Mouse (Mus musculus) hindbrain, embryonic 16.5 days (tissue): ENCODE measurements around the gene Iqcf4. TPM values are rescaled to one million over a fixed set of nuclear protein-coding genes. Genes with fewer than 3 reads are reported as not detected.

Experiments
- ATAC-seq: fragments of 200-750 bp; cut with Nextera tagmentation; 2 replicates; pipeline ENCODE4 v1.8.0; 2017; ENCODE audit warnings: moderate TSS enrichment, moderate library complexity
- H3K27ac ChIP-seq: fragments of 300-500 bp; sonication (generic); 2 replicates; pipeline ENCODE4 v1.5.1; 2014; ENCODE audit warnings: low read depth, mild to moderate bottlenecking, control low read depth, low read length, moderate library complexity
- H3K27me3 ChIP-seq: fragments of 300-500 bp; sonication (generic); replicated peaks from 2 replicates; pipeline ENCODE4 v1.6.1; 2014; ENCODE audit warnings: low read length; ENCODE audit not compliant: control insufficient read depth, insufficient read depth
- H3K36me3 ChIP-seq: fragments of 300-500 bp; sonication (generic); 2 replicates; pipeline ENCODE4 v1.6.1; 2014; ENCODE audit warnings: mild to moderate bottlenecking, low read length, moderate library complexity, mixed read lengths; ENCODE audit not compliant: control insufficient read depth, insufficient read depth
- H3K4me1 ChIP-seq: fragments of 300-500 bp; sonication (generic); 2 replicates; pipeline ENCODE4 v1.6.1; 2014; ENCODE audit warnings: low read depth, low read length; ENCODE audit not compliant: control insufficient read depth, insufficient read depth
- H3K4me2 ChIP-seq: fragments of 300-500 bp; sonication (generic); 2 replicates; pipeline ENCODE4 v1.6.1; 2014; ENCODE audit warnings: mild to moderate bottlenecking, low read length, control low read depth, moderate library complexity
- H3K4me3 ChIP-seq: fragments of 300-500 bp; sonication (generic); 2 replicates; pipeline ENCODE4 v1.5.1; 2014; ENCODE audit warnings: mild to moderate bottlenecking, low read length, control low read depth, moderate library complexity
- H3K9ac ChIP-seq: fragments of 300-500 bp; sonication (generic); 2 replicates; pipeline ENCODE4 v1.6.1; 2014; ENCODE audit warnings: low read depth, mild to moderate bottlenecking, control low read depth, low read length, moderate library complexity
- H3K9me3 ChIP-seq: fragments of 300-500 bp; sonication (generic); 2 replicates; pipeline ENCODE4 v1.6.1; 2014; ENCODE audit warnings: mild to moderate bottlenecking, low read length, moderate library complexity; ENCODE audit not compliant: control insufficient read depth
- WGBS: fragments of 180-500 bp; shearing (Covaris S2); extraction: QIAGEN DNeasy Blood & Tissue Kit; methylation state at CpG from one replicate; pipeline ENCODE4 v1.1.7; 2014; 5-methylcytosine and 5-hydroxymethylcytosine counted together
- polyA plus RNA-seq: library from polyadenylated mRNA; unstranded; fragments of >200 nt; fragmentation: Nextera tagmentation; extraction: Ambion mirVana; gene quantifications from 2 replicates; pipeline ENCODE4 v1.2.1, GENCODE M21; 2015

Gene Iqcf4
- polyA plus RNA-seq, 1 experiment from 2014 or later, result not detected

GRCm38 (mm10) chr9:106592158-106592557 lies 21.4 kb upstream of the Iqcf4 start:
- no peak for ATAC-seq
- Histone ChIP-seq H3K9ac (no peak overlapping the region), H3K4me1 (no peaks in the 10 kb centered on the region), H3K36me3 (no peaks in the 10 kb centered on the region), H3K4me3 (no peak overlapping the region), H3K27me3 (no peaks in the 10 kb centered on the region), H3K4me2 (no peak overlapping the region), H3K27ac (no peak overlapping the region), H3K9me3 (no peaks in the 10 kb centered on the region)
- WGBS, result 92% methylated on average over 5 of the region's 5 CpGs

- ATAC-seq, result no peak
Observed at GRCm38 (mm10) chr9:106582552-106582951, 11.8 kb upstream of the Iqcf4 start.

GRCm38 (mm10) chr9:106580016-106580415 lies 9.2 kb upstream of the Iqcf4 start:
- Histone ChIP-seq H3K27me3 (no peaks in the 10 kb centered on the region), H3K9me3 (no peaks in the 10 kb centered on the region), H3K9ac (no peak overlapping the region), H3K36me3 (no peaks in the 10 kb centered on the region), H3K4me2 (no peak overlapping the region), H3K27ac (no peak overlapping the region), H3K4me3 (no peak overlapping the region), H3K4me1 (no peaks in the 10 kb centered on the region)
- ATAC-seq, result no peak
- WGBS, result 84% methylated on average over 7 of the region's 7 CpGs

More at GRCm38 (mm10) chr9:106582552-106582951, 11.8 kb upstream of the Iqcf4 start:
- H3K9ac ChIP-seq, result no peak overlapping the region
- no peak overlapping the region for H3K4me2 ChIP-seq
- 74% methylated on average over 1 of the region's 1 CpGs for WGBS
- H3K36me3 ChIP-seq, result no peaks in the 10 kb centered on the region
- H3K4me1 ChIP-seq, result no peaks in the 10 kb centered on the region
- H3K9me3 ChIP-seq, result no peaks in the 10 kb centered on the region
- no peaks in the 10 kb centered on the region for H3K27me3 ChIP-seq
- no peak overlapping the region for H3K4me3 ChIP-seq
- H3K27ac ChIP-seq, result no peak overlapping the region

GRCm38 (mm10) chr9:106576112-106576511 lies 5.3 kb upstream of the Iqcf4 start:
- Histone ChIP-seq H3K4me3 (no peak overlapping the region), H3K4me1 (no peaks in the 10 kb centered on the region)
- 87% methylated on average over 2 of the region's 2 CpGs for WGBS

GRCm38 (mm10) chr9:106573366-106573765 lies 2.6 kb upstream of the Iqcf4 start:
- Histone ChIP-seq H3K4me1 (no peaks in the 10 kb centered on the region), H3K4me3 (no peak overlapping the region), H3K36me3 (no peaks in the 10 kb centered on the region), H3K27me3 (no peaks in the 10 kb centered on the region), H3K9ac (no peak overlapping the region), H3K27ac (no peak overlapping the region), H3K4me2 (no peak overlapping the region), H3K9me3 (no peaks in the 10 kb centered on the region)
- no peak for ATAC-seq
- 91% methylated on average over 5 of the region's 5 CpGs for WGBS

More at GRCm38 (mm10) chr9:106576112-106576511, 5.3 kb upstream of the Iqcf4 start:
- Histone ChIP-seq H3K9me3 (no peaks in the 10 kb centered on the region), H3K9ac (no peak overlapping the region), H3K36me3 (no peaks in the 10 kb centered on the region), H3K27me3 (no peaks in the 10 kb centered on the region), H3K4me2 (no peak overlapping the region), H3K27ac (no peak overlapping the region)
- ATAC-seq, result no peak

GRCm38 (mm10) chr9:106572186-106572585 lies 1.4 kb upstream of the Iqcf4 start:
- Histone ChIP-seq H3K4me2 (no peak overlapping the region), H3K4me1 (no peaks in the 10 kb centered on the region), H3K4me3 (no peak overlapping the region), H3K36me3 (no peaks in the 10 kb centered on the region), H3K27me3 (no peaks in the 10 kb centered on the region), H3K27ac (no peak overlapping the region), H3K9ac (no peak overlapping the region), H3K9me3 (no peaks in the 10 kb centered on the region)
- 95% methylated on average over 2 of the region's 2 CpGs for WGBS
- no peak for ATAC-seq

- H3K4me1 ChIP-seq, result no peaks in the 10 kb centered on the region
Observed at GRCm38 (mm10) chr9:106566437-106566836, 4.4 kb downstream of the Iqcf4 start.

GRCm38 (mm10) chr9:106564025-106564424 lies 6.8 kb downstream of the Iqcf4 start:
- no peaks in the 10 kb centered on the region for H3K4me1 ChIP-seq
- no peak for ATAC-seq
- 76% methylated on average over 8 of the region's 8 CpGs for WGBS
- H3K9ac ChIP-seq, result no peak overlapping the region
- H3K36me3 ChIP-seq, result no peaks in the 10 kb centered on the region
- no peak overlapping the region for H3K4me3 ChIP-seq
- no peak overlapping the region for H3K27ac ChIP-seq
- no peaks in the 10 kb centered on the region for H3K27me3 ChIP-seq
- H3K9me3 ChIP-seq, result no peaks in the 10 kb centered on the region
- H3K4me2 ChIP-seq, result no peak overlapping the region

More at GRCm38 (mm10) chr9:106566437-106566836, 4.4 kb downstream of the Iqcf4 start:
- H3K27ac ChIP-seq, result no peak overlapping the region
- no peak for ATAC-seq
- H3K36me3 ChIP-seq, result no peaks in the 10 kb centered on the region
- H3K27me3 ChIP-seq, result no peaks in the 10 kb centered on the region
- WGBS, result 56% methylated on average over 11 of the region's 11 CpGs
- no peaks in the 10 kb centered on the region for H3K9me3 ChIP-seq
- H3K4me3 ChIP-seq, result no peak overlapping the region
- H3K9ac ChIP-seq, result no peak overlapping the region
- no peak overlapping the region for H3K4me2 ChIP-seq

GRCm38 (mm10) chr9:106562291-106562690 lies 8.5 kb downstream of the Iqcf4 start:
- WGBS, result 90% methylated on average over 11 of the region's 11 CpGs
- Histone ChIP-seq H3K27me3 (no peaks in the 10 kb centered on the region), H3K36me3 (no peaks in the 10 kb centered on the region), H3K27ac (no peak overlapping the region), H3K4me3 (no peak overlapping the region), H3K4me2 (no peak overlapping the region), H3K4me1 (no peaks in the 10 kb centered on the region), H3K9me3 (no peaks in the 10 kb centered on the region), H3K9ac (no peak overlapping the region)
- no peak for ATAC-seq

- H3K9me3 ChIP-seq, result no peaks in the 10 kb centered on the region
- ATAC-seq, result no peak
- no peaks in the 10 kb centered on the region for H3K36me3 ChIP-seq
- H3K4me3 ChIP-seq, result no peak within 1 kb of the TSS
- H3K4me1 ChIP-seq, result no peaks in the 10 kb centered on the region
- 98% methylated on average over 5 of the region's 5 CpGs for WGBS
- no peak within 1 kb of the TSS for H3K27ac ChIP-seq
- H3K27me3 ChIP-seq, result no peaks in the 10 kb centered on the region
- no peak within 1 kb of the TSS for H3K9ac ChIP-seq
- no peak within 1 kb of the TSS for H3K4me2 ChIP-seq
Observed at GRCm38 (mm10) chr9:106561531-106561930, 9.3 kb downstream of the Iqcf4 start, which contains the start of gene Iqcf3. Gene Iqcf3 (minus strand): TSS chr9:106561631.
